Mouse (Mus musculus) neural tube, embryonic 14.5 days (tissue): ENCODE measurements around the gene Tmem215. TPM values are rescaled to one million over a fixed set of nuclear protein-coding genes. Genes with fewer than 3 reads are reported as not detected.
A peak's percentile ranks its signal among the peaks of the same experiment; 100 is the strongest.

ENCODE experiments used
- ATAC-seq: fragments of 200-750 bp; cut with Nextera tagmentation; 2 replicates; pipeline ENCODE4 v1.8.0; 2017; ENCODE audit warnings: low read depth, mild to moderate bottlenecking, moderate TSS enrichment, moderate library complexity
- H3K27ac ChIP-seq: fragments of 300-500 bp; sonication (generic); 2 replicates; pipeline ENCODE4 v1.5.1; 2014; ENCODE audit warnings: low read depth, mild to moderate bottlenecking, control low read depth, low read length, moderate library complexity, mixed read lengths
- H3K27me3 ChIP-seq: fragments of 300-500 bp; sonication (generic); 2 replicates; pipeline ENCODE4 v1.6.1; 2014; ENCODE audit warnings: low read length; ENCODE audit not compliant: control insufficient read depth, insufficient read depth
- H3K36me3 ChIP-seq: fragments of 300-500 bp; sonication (generic); 2 replicates; pipeline ENCODE4 v1.6.1; 2014; ENCODE audit warnings: low read length, mixed read lengths; ENCODE audit not compliant: control insufficient read depth, insufficient read depth
- H3K4me1 ChIP-seq: fragments of 300-500 bp; sonication (generic); 2 replicates; pipeline ENCODE4 v1.6.1; 2014; ENCODE audit warnings: low read length; ENCODE audit not compliant: control insufficient read depth, insufficient read depth
- H3K4me2 ChIP-seq: fragments of 300-500 bp; sonication (generic); 2 replicates; pipeline ENCODE4 v1.6.1; 2014; ENCODE audit warnings: mild to moderate bottlenecking, low read depth, low read length, control low read depth
- H3K4me3 ChIP-seq: fragments of 300-500 bp; sonication (generic); 2 replicates; pipeline ENCODE4 v1.5.1; 2014; ENCODE audit warnings: low read depth, low read length, control low read depth, mixed read lengths
- H3K9ac ChIP-seq: fragments of 300-500 bp; sonication (generic); replicated peaks from 2 replicates; pipeline ENCODE4 v1.6.1; 2014; ENCODE audit warnings: low read depth, mild to moderate bottlenecking, control low read depth, low read length, mixed read lengths
- H3K9me3 ChIP-seq: fragments of 300-500 bp; sonication (generic); 2 replicates; pipeline ENCODE4 v1.6.1; 2016; ENCODE audit warnings: low read length; ENCODE audit not compliant: control insufficient read depth
- WGBS: fragments of 180-500 bp; shearing (Covaris S2); extraction: QIAGEN DNeasy Blood & Tissue Kit; methylation state at CpG from one replicate; pipeline ENCODE4 v1.1.7; 2014; 5-methylcytosine and 5-hydroxymethylcytosine counted together
- polyA plus RNA-seq: library from polyadenylated mRNA; unstranded; fragments of >200 nt; fragmentation: Nextera tagmentation; extraction: Ambion mirVana; gene quantifications from 2 replicates; pipeline ENCODE4 v1.2.1, GENCODE M21; 2014

Tmem215 gene
- polyA plus RNA-seq, 1 experiment from 2014 or later: 3.3 TPM

GRCm38 (mm10) chr4:40491731-40492130 is 19.8 kb downstream of the Tmem215 start:
- H3K4me2 ChIP-seq: no peak overlapping the region
- H3K27ac ChIP-seq: no peak overlapping the region
- H3K9me3 ChIP-seq: no peaks in the 10 kb centered on the region
- ATAC-seq: no peak
- no peaks in the 10 kb centered on the region for H3K4me1 ChIP-seq
- no peaks in the 10 kb centered on the region for H3K27me3 ChIP-seq
- no peaks in the 10 kb centered on the region for H3K36me3 ChIP-seq
- H3K9ac ChIP-seq: no peak overlapping the region
- 94% methylated on average over 8 of the region's 8 CpGs for WGBS
- no peak overlapping the region for H3K4me3 ChIP-seq

- ATAC-seq: no peak
- 79% methylated on average over 6 of the region's 6 CpGs for WGBS
Measured at GRCm38 (mm10) chr4:40496354-40496753, 24.4 kb downstream of the Tmem215 start.

GRCm38 (mm10) chr4:40496828-40497227 is 24.8 kb downstream of the Tmem215 start:
- Histone ChIP-seq H3K27ac (no peak overlapping the region), H3K4me3 (no peak overlapping the region), H3K9me3 (no peaks in the 10 kb centered on the region), H3K4me1 (no peaks in the 10 kb centered on the region), H3K9ac (no peak overlapping the region), H3K27me3 (no peaks in the 10 kb centered on the region), H3K36me3 (no peaks in the 10 kb centered on the region), H3K4me2 (no peak overlapping the region)
- ATAC-seq: no peak
- WGBS: 97% methylated on average over 5 of the region's 5 CpGs

More at GRCm38 (mm10) chr4:40496354-40496753, 24.4 kb downstream of the Tmem215 start:
- Histone ChIP-seq H3K9me3 (no peaks in the 10 kb centered on the region), H3K36me3 (no peaks in the 10 kb centered on the region), H3K4me1 (no peaks in the 10 kb centered on the region), H3K4me3 (no peak overlapping the region), H3K4me2 (no peak overlapping the region), H3K27me3 (no peaks in the 10 kb centered on the region), H3K9ac (no peak overlapping the region), H3K27ac (no peak overlapping the region)

- no peaks in the 10 kb centered on the region for H3K36me3 ChIP-seq
- no peaks in the 10 kb centered on the region for H3K4me1 ChIP-seq
- no peaks in the 10 kb centered on the region for H3K9me3 ChIP-seq
- 65% methylated on average over 11 of the region's 11 CpGs for WGBS
- H3K27ac ChIP-seq: no peak overlapping the region
- H3K9ac ChIP-seq: no peak overlapping the region
- ATAC-seq: no peak
- H3K27me3 ChIP-seq: no peaks in the 10 kb centered on the region
- H3K4me3 ChIP-seq: no peak overlapping the region
- H3K4me2 ChIP-seq: no peak overlapping the region
Measured at GRCm38 (mm10) chr4:40499812-40500591, 28.0 kb downstream of the Tmem215 start.

GRCm38 (mm10) chr4:40502459-40502858 is 30.5 kb downstream of the Tmem215 start:
- H3K9me3 ChIP-seq: no peaks in the 10 kb centered on the region
- H3K27ac ChIP-seq: no peak overlapping the region
- WGBS: 89% methylated on average over 3 of the region's 3 CpGs
- no peak for ATAC-seq
- no peaks in the 10 kb centered on the region for H3K4me1 ChIP-seq
- H3K4me2 ChIP-seq: no peak overlapping the region
- no peak overlapping the region for H3K4me3 ChIP-seq
- no peaks in the 10 kb centered on the region for H3K36me3 ChIP-seq
- H3K27me3 ChIP-seq: no peaks in the 10 kb centered on the region
- no peak overlapping the region for H3K9ac ChIP-seq

- Histone ChIP-seq H3K36me3 (no peaks in the 10 kb centered on the region), H3K9ac (no peak overlapping the region), H3K27ac (no peak overlapping the region), H3K9me3 (no peaks in the 10 kb centered on the region), H3K4me1 (no peaks in the 10 kb centered on the region), H3K4me2 (no peak overlapping the region), H3K4me3 (no peak overlapping the region), H3K27me3 (no peaks in the 10 kb centered on the region)
- peak; percentile 87 for ATAC-seq
- 58% methylated on average over 16 of the region's 16 CpGs for WGBS
Measured at GRCm38 (mm10) chr4:40509534-40509933, 37.6 kb downstream of the Tmem215 start.

- H3K4me2 ChIP-seq: no peak overlapping the region
- no peak overlapping the region for H3K9ac ChIP-seq
- no peaks in the 10 kb centered on the region for H3K36me3 ChIP-seq
- WGBS: 94% methylated on average over 2 of the region's 2 CpGs
- H3K4me3 ChIP-seq: no peak overlapping the region
- no peaks in the 10 kb centered on the region for H3K4me1 ChIP-seq
- ATAC-seq: no peak
- H3K27ac ChIP-seq: no peak overlapping the region
- no peaks in the 10 kb centered on the region for H3K27me3 ChIP-seq
- no peaks in the 10 kb centered on the region for H3K9me3 ChIP-seq
Measured at GRCm38 (mm10) chr4:40513235-40513634, 41.3 kb downstream of the Tmem215 start.

- 92% methylated on average over 14 of the region's 14 CpGs for WGBS
Measured at GRCm38 (mm10) chr4:40518545-40519324, 46.8 kb downstream of the Tmem215 start.

More at GRCm38 (mm10) chr4:40518545-40519324, 46.8 kb downstream of the Tmem215 start:
- Histone ChIP-seq H3K27me3 (no peaks in the 10 kb centered on the region), H3K36me3 (no peaks in the 10 kb centered on the region), H3K4me2 (no peak overlapping the region), H3K4me3 (no peak overlapping the region), H3K27ac (no peak overlapping the region), H3K9me3 (no peaks in the 10 kb centered on the region), H3K9ac (no peak overlapping the region), H3K4me1 (no peaks in the 10 kb centered on the region)
- ATAC-seq: no peak
